Mouse (Mus musculus) monocyte, adult 59 days (primary cell): Measurements from ENCODE around the gene 7420426K07Rik. TPM values are rescaled to one million over a fixed set of nuclear protein-coding genes. Genes with fewer than 3 reads are reported as not detected.

ENCODE experiments used
- total RNA-seq, 2 experiments: library from RNA; stranded (reverse); gene quantifications; one replicate each; pipeline ENCODE4 v1.2.4; 2023

Gene 7420426K07Rik
- not detected for total RNA-seq

DNA sequence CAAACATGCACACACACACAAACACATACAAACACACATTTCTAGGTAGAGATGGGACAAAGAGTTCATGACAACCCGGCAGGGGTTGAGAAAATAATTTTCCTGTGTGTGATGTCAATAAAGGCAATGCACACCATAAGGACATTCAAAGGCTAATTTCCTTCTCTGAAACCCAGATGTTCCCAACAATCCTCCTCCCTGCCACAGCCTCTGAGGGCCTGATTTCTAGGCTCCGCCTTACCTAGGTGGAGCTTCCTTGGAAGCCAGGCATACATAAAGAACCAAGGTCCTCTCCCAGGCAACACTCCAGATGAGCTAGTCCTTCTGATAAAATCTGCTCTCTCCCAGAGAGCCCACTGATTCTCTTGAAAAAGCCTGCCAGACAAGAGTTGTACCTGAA is at the start of gene 7420426K07Rik:
Gene 7420426K07Rik, plus strand, starts transcription at position 301 of the 400 bp plus-strand sequence.

GRCm38 (mm10) chr9:98856210-98856609 is 46.7 kb upstream of the 7420426K07Rik start, which contains the start of gene Prr23a2:
Gene Prr23a2 (plus strand): TSS chr9:98856494.

DNA sequence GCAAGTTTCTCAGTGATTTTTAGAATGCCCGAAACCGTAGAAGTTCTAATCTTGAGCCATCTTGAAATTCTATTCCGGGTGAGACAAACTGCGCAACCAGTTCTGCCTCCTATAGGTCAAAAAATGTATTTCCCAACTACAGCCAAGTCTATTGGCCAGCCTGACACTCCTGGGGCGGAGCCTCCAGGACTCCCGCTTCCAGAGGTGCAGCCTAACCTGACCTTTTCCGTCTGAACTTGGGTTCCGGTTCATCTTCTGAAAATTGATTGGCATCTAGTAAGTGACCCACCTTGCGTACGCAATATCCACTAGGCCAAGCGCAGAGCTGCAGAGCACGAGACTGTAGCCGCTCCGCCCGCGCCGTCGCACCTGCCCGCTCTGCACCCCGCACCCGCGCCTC is 38.3 kb upstream of the 7420426K07Rik start, which contains the start of gene Prr23a3:
Gene Prr23a3, plus strand, starts transcription at position 197 of the 400 bp plus-strand sequence.

Other genes starting within 250 kb of the 7420426K07Rik start
- gene Prr23a1, start 60.6 kb upstream of the 7420426K07Rik start, total RNA-seq: not detected
- not detected for gene Prr23a2, start 46.6 kb upstream of the 7420426K07Rik start, total RNA-seq
- gene Prr23a3, start 38.4 kb upstream of the 7420426K07Rik start, total RNA-seq: not detected
- not detected for gene Foxl2, start 52.2 kb downstream of the 7420426K07Rik start, total RNA-seq
- 10 to 100 TPM; 38.6 to 41.1 TPM for gene Faim, start 83.3 kb downstream of the 7420426K07Rik start, total RNA-seq
- gene Gm1123, start 132.6 kb downstream of the 7420426K07Rik start, total RNA-seq: under 1 TPM; 0.31 to 0.58 TPM
- 10 to 100 TPM; 30.3 to 37.0 TPM for gene Pik3cb, start 237.5 kb downstream of the 7420426K07Rik start, total RNA-seq